Mouse (Mus musculus): Measurements from ENCODE around the gene Slc25a24. TPM values are rescaled to one million over a fixed set of nuclear protein-coding genes. Genes with fewer than 3 reads are reported as not detected.

Gene Slc25a24
- polyA plus RNA-seq, 1 experiment from 2014 or later, result 19.8 TPM

DNA sequence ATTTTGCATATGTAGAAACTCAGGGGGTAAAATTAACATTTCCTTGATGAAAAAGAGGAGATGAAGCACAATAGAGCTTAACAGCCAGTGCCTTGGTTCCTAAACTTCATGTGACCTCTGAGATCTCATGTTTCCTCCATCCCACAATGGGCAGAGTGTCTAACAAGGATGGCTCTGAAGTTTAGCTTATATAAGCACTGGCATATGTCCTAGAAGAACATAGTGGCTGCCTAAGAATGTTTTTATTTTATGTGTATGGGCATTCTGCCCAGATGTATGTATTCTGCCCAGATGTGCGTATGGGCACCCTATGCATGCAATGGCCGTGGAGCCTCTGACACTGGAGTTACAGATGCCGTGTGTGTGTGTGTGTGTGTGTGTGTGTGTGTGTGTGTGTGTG lies 34.5 kb downstream of the Slc25a24 start:
- WGBS, result 65% methylated on average over 3 of the region's 3 CpGs
- H3K27ac ChIP-seq (ENCODE audit: low read length), result no peak overlapping the region

DNA sequence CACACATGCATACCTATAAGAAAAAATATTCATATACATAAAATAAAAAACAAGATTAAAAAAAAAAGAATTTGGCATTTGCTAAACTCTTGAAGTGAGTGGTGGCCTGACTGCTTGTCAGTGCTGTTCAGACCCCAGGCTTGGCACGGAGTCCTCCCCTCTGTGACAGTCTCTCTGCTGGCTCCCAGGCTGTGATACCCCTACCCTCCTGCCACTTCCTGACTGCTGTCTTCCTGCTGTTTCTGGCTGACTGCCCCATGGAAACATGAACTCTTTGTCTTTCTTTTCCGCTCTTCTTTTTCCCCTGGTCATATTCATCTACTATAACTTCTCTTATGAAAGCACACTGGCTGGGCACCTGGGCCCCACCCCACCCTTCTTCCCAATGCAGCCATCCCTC lies 41.1 kb downstream of the Slc25a24 start:
- Histone ChIP-seq H3K9me3 (replicated peaks; ENCODE audit: control insufficient read depth, low read length) (no peaks in the 10 kb centered on the region), H3K4me1 (ENCODE audit: control insufficient read depth, insufficient read depth, low read length) (0 out of 2 replicates have a peak, but pooled peaks cover 4% of the 10 kb centered on the region), H3K27me3 (ENCODE audit: control insufficient read depth, insufficient read depth, low read length) (no peaks in the 10 kb centered on the region), H3K27ac (ENCODE audit: low read length) (no peak overlapping the region), H3K36me3 (ENCODE audit: control insufficient read depth, insufficient read depth) (peaks cover 20% of the 10 kb centered on the region), H3K4me2 (ENCODE audit: low read depth, low read length) (no peak overlapping the region), H3K4me3 (ENCODE audit: low read length) (no peak overlapping the region), H3K9ac (ENCODE audit: low read length) (no peak overlapping the region)
- WGBS, result 74% methylated on average over 2 of the region's 2 CpGs
- ATAC-seq (replicated peaks; ENCODE audit: extremely low read depth, insufficient read depth, low FRiP score), result no peak

More for the DNA sequence above, 34.5 kb downstream of the Slc25a24 start:
- no peaks in the 10 kb centered on the region for H3K27me3 ChIP-seq (ENCODE audit: control insufficient read depth, insufficient read depth, low read length)
- no peak overlapping the region for H3K4me2 ChIP-seq (ENCODE audit: low read depth, low read length)
- ATAC-seq (replicated peaks; ENCODE audit: extremely low read depth, insufficient read depth, low FRiP score), result no peak
- no peaks in the 10 kb centered on the region for H3K9me3 ChIP-seq (replicated peaks; ENCODE audit: control insufficient read depth, low read length)
- no peak overlapping the region for H3K9ac ChIP-seq (ENCODE audit: low read length)
- no peak overlapping the region for H3K4me3 ChIP-seq (ENCODE audit: low read length)
- no peaks in the 10 kb centered on the region for H3K4me1 ChIP-seq (ENCODE audit: control insufficient read depth, insufficient read depth, low read length)
- H3K36me3 ChIP-seq (ENCODE audit: control insufficient read depth, insufficient read depth), result peaks cover 15% of the 10 kb centered on the region

DNA sequence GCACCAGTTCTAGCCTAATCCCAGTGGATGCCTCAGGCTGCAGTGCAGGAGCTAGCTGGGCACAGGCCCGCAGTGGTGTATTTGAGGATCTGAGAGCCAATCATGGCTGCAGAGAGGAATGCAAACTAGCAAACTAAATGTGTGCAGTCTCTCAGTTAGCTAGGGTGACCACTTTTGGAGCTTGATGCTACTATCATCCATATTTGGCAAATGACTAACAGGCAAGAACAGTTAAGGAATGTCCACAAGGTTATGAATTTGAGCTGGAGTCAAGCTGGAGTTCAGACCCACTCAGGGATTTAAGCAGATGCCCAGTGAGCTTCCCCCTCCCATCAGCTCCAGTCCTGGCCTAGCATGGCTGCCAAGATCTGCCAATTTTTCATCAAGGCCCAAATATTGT lies 41.7 kb downstream of the Slc25a24 start:
- Histone ChIP-seq H3K4me2 (ENCODE audit: low read depth, low read length) (no peak overlapping the region), H3K4me1 (ENCODE audit: control insufficient read depth, insufficient read depth, low read length) (0 out of 2 replicates have a peak, but pooled peaks cover 4% of the 10 kb centered on the region), H3K4me3 (ENCODE audit: low read length) (no peak overlapping the region), H3K27ac (ENCODE audit: low read length) (no peak overlapping the region), H3K36me3 (ENCODE audit: control insufficient read depth, insufficient read depth) (peaks cover 16% of the 10 kb centered on the region), H3K9ac (ENCODE audit: low read length) (no peak overlapping the region), H3K9me3 (replicated peaks; ENCODE audit: control insufficient read depth, low read length) (no peaks in the 10 kb centered on the region), H3K27me3 (ENCODE audit: control insufficient read depth, insufficient read depth, low read length) (no peaks in the 10 kb centered on the region)
- 70% methylated on average over 1 of the region's 1 CpGs for WGBS
- ATAC-seq (replicated peaks; ENCODE audit: extremely low read depth, insufficient read depth, low FRiP score), result no peak

DNA sequence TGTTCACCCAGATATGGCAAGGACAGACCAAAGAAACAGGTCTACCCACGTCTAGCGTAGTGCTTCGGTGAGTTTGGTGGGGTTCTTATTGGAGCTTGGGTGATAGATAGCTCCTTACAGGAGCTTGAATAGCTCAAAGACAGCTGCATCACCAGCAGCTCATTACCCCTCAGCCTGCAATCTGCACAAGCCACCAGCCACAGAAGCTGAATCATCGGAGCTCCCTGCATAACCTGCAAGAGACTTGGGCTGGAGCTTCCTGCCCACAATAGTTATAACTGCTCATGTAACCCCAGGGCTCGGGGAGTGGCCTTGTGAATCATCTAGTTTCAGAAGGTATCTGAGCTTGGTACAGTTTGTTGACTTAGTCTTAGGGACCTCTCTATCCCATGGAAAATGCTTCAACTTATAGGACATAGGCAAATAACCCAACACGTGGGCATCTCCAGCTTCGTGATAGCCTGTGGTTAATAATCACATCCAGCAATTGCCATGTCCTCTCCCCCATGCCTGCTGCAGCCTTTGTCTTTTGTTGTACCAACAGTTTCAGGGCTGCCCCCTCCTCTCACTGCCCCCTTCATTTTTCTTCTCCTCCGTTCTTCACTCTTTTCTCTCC lies 42.4 kb downstream of the Slc25a24 start:
- Histone ChIP-seq H3K27ac (ENCODE audit: low read length) (no peak overlapping the region), H3K4me1 (ENCODE audit: control insufficient read depth, insufficient read depth, low read length) (0 out of 2 replicates have a peak, but pooled peaks cover 4% of the 10 kb centered on the region), H3K4me2 (ENCODE audit: low read depth, low read length) (no peak overlapping the region), H3K27me3 (ENCODE audit: control insufficient read depth, insufficient read depth, low read length) (no peaks in the 10 kb centered on the region), H3K9ac (ENCODE audit: low read length) (no peak overlapping the region), H3K9me3 (replicated peaks; ENCODE audit: control insufficient read depth, low read length) (no peaks in the 10 kb centered on the region), H3K4me3 (ENCODE audit: low read length) (no peak overlapping the region), H3K36me3 (ENCODE audit: control insufficient read depth, insufficient read depth) (peaks cover 11% of the 10 kb centered on the region)
- 74% methylated on average over 8 of the region's 8 CpGs for WGBS
- no peak for ATAC-seq (replicated peaks; ENCODE audit: extremely low read depth, insufficient read depth, low FRiP score)

DNA sequence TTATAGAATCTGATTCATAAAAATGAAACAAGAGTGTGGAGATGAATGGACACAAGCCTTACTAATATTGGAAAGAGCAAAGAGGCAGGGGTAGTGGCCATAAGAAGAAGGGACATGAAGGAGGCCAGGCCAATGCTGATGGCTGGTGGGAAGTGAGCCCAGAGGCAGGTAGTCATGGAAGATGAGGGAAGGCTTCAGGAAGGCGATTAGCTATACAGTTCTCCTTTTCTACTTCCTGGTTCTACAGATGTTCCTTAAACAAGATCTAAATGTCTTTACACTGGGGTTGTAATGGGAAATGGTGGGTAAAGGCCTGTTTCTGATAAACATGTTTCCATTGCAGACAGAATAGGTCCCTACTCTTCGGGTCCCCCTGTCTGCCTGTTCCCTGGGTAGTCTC lies 46.2 kb downstream of the Slc25a24 start:
- Histone ChIP-seq H3K27me3 (ENCODE audit: control insufficient read depth, insufficient read depth, low read length) (no peaks in the 10 kb centered on the region), H3K27ac (ENCODE audit: low read length) (no peak overlapping the region), H3K4me3 (ENCODE audit: low read length) (no peak overlapping the region), H3K9me3 (replicated peaks; ENCODE audit: control insufficient read depth, low read length) (no peaks in the 10 kb centered on the region), H3K4me2 (ENCODE audit: low read depth, low read length) (no peak overlapping the region), H3K9ac (ENCODE audit: low read length) (no peak overlapping the region), H3K4me1 (ENCODE audit: control insufficient read depth, insufficient read depth, low read length) (peaks cover 6% of the 10 kb centered on the region; the same call in 1 of the 2 replicates), H3K36me3 (ENCODE audit: control insufficient read depth, insufficient read depth) (peaks cover 6% of the 10 kb centered on the region)
- ATAC-seq (replicated peaks; ENCODE audit: extremely low read depth, insufficient read depth, low FRiP score), result no peak
- WGBS, result 77% methylated on average over 2 of the region's 2 CpGs

DNA sequence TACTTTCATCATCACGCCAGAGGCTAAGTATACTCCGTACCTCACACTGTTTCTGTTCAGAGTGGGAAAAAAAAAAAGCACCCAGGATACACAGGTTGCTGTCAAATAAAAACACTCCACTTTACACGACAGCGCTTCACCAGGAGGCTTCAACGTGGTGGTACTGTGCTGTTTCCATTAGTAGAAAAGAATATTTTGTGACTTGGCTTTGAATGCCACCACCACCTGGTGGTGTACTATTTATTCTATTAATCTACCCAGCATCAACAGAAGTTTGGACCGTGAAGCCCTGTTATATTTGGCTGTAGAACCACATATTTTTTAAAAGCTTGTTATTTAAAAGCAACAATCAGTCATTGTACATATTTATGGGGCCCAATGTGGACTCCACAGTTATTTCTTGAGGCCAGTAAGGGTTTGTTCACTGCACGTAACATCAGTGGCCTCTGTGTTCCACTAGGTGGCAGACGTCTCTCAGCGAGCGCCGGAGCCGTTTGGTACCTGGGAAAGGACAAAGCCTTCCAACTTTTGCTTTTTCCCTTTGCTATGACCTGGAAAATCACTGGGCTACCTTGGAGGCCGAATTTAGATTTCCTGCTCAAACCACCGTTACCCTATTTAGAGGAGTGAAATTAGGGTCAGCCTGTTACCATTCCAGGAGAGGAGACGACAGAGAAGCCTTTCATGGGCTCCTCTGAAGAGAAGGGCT lies 48.3 kb downstream of the Slc25a24 start:
- Histone ChIP-seq H3K4me2 (ENCODE audit: low read depth, low read length) (peak overlapping the region; percentile 27; the same call in 1 of the 2 replicates), H3K27me3 (ENCODE audit: control insufficient read depth, insufficient read depth, low read length) (no peaks in the 10 kb centered on the region), H3K4me1 (ENCODE audit: control insufficient read depth, insufficient read depth, low read length) (peaks cover 2% of the 10 kb centered on the region; the same call in 1 of the 2 replicates), H3K36me3 (ENCODE audit: control insufficient read depth, insufficient read depth) (peaks cover 5% of the 10 kb centered on the region), H3K9ac (ENCODE audit: low read length) (0 out of 2 replicates have a peak overlapping the region, but pooled peaks have one; percentile 4), H3K9me3 (replicated peaks; ENCODE audit: control insufficient read depth, low read length) (no peaks in the 10 kb centered on the region), H3K4me3 (ENCODE audit: low read length) (no peak overlapping the region), H3K27ac (ENCODE audit: low read length) (no peak overlapping the region)
- 28% methylated on average over 15 of the region's 15 CpGs for WGBS
- ATAC-seq (replicated peaks; ENCODE audit: extremely low read depth, insufficient read depth, low FRiP score), result no peak

DNA sequence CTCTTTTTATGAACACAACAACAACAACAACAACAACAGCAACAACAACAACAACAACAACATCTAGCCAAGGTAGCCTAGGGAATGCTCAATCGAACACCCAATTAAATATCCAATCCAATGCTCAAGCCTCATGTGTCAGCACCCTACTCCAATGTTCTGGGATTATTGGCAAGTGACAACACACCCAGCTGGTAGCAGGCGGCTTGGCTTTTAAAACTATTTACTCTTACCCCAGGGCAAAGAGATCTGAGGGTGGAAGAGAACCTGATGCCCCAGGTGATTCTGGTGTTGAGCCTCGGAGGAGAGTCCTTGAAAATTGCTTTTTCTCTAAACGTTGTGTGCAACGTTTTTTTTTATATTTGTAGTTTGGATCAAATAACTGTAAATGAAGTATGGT lies 51.4 kb downstream of the Slc25a24 start:
- H3K4me3 ChIP-seq (ENCODE audit: low read length), result no peak overlapping the region
- H3K27ac ChIP-seq (ENCODE audit: low read length), result no peak overlapping the region
- H3K27me3 ChIP-seq (ENCODE audit: control insufficient read depth, insufficient read depth, low read length), result no peaks in the 10 kb centered on the region
- WGBS, result 79% methylated on average over 5 of the region's 5 CpGs
- no peak for ATAC-seq (replicated peaks; ENCODE audit: extremely low read depth, insufficient read depth, low FRiP score)
- H3K9me3 ChIP-seq (replicated peaks; ENCODE audit: control insufficient read depth, low read length), result no peaks in the 10 kb centered on the region
- no peak overlapping the region for H3K4me2 ChIP-seq (ENCODE audit: low read depth, low read length)
- peaks cover 2% of the 10 kb centered on the region; the same call in 1 of the 2 replicates for H3K4me1 ChIP-seq (ENCODE audit: control insufficient read depth, insufficient read depth, low read length)
- H3K9ac ChIP-seq (ENCODE audit: low read length), result no peak overlapping the region
- H3K36me3 ChIP-seq (ENCODE audit: control insufficient read depth, insufficient read depth), result no peaks in the 10 kb centered on the region

DNA sequence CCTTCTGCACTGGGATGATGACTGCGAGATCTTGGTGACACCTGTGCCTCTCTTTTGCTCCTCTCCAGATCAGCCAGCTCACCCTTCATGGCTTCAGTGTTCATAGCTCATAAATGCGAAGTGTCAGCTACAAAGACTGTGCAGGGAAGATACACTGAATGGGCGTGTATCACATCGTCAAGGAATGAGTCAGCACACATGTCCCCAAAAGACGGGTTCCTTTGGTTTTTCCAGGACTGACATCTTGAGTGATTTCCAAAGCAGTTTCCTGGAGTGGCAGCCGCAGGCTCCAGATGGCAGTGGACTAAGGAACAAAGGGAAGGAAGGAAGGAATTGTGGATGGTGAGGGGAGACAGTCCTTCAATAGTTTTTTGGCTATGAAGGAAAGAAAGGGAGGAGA lies 55.8 kb downstream of the Slc25a24 start:
- no peak for ATAC-seq (replicated peaks; ENCODE audit: extremely low read depth, insufficient read depth, low FRiP score)
- Histone ChIP-seq H3K27me3 (ENCODE audit: control insufficient read depth, insufficient read depth, low read length) (no peaks in the 10 kb centered on the region), H3K27ac (ENCODE audit: low read length) (no peak overlapping the region), H3K36me3 (ENCODE audit: control insufficient read depth, insufficient read depth) (no peaks in the 10 kb centered on the region), H3K9ac (ENCODE audit: low read length) (no peak overlapping the region), H3K4me3 (ENCODE audit: low read length) (no peak overlapping the region), H3K4me2 (ENCODE audit: low read depth, low read length) (no peak overlapping the region), H3K4me1 (ENCODE audit: control insufficient read depth, insufficient read depth, low read length) (no peaks in the 10 kb centered on the region), H3K9me3 (replicated peaks; ENCODE audit: control insufficient read depth, low read length) (no peaks in the 10 kb centered on the region)
- WGBS, result 50% methylated on average over 6 of the region's 6 CpGs

DNA sequence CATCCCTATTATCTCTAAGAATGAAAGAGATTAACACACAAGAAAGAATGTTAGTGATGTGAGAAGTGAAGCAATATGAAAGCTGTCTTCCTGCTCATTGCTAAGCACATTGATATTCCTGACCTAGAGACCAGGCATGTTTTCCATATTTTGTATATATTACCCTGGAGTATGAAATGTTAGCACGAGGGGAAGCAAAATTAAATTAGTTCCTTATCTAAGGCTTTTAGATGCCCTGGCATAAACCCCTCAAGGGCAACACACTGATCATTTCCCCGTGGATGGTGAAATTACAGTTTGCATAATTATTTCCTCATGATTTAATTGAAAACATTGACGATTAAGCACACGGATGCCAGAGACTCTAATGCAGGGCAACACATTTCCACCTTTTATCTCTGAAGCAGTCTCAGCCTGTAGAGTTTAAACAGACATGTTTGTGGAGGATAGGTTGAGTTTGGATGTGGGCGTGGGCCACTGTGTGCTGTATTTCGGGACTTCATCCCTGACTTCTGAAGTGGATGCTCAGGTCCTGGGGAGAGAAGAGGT lies 56.7 kb downstream of the Slc25a24 start:
- no peak overlapping the region for H3K4me2 ChIP-seq (ENCODE audit: low read depth, low read length)
- no peak for ATAC-seq (replicated peaks; ENCODE audit: extremely low read depth, insufficient read depth, low FRiP score)
- H3K4me1 ChIP-seq (ENCODE audit: control insufficient read depth, insufficient read depth, low read length), result no peaks in the 10 kb centered on the region
- no peaks in the 10 kb centered on the region for H3K27me3 ChIP-seq (ENCODE audit: control insufficient read depth, insufficient read depth, low read length)
- 66% methylated on average over 6 of the region's 6 CpGs for WGBS
- no peaks in the 10 kb centered on the region for H3K36me3 ChIP-seq (ENCODE audit: control insufficient read depth, insufficient read depth)
- no peak overlapping the region for H3K9ac ChIP-seq (ENCODE audit: low read length)
- H3K27ac ChIP-seq (ENCODE audit: low read length), result no peak overlapping the region
- no peak overlapping the region for H3K4me3 ChIP-seq (ENCODE audit: low read length)
- peaks cover 3% of the 10 kb centered on the region; the same call in 1 of the 2 replicates for H3K9me3 ChIP-seq (replicated peaks; ENCODE audit: control insufficient read depth, low read length)
